Mouse (Mus musculus): ENCODE measurements around the gene Brk1. TPM values are rescaled to one million over a fixed set of nuclear protein-coding genes. Genes with fewer than 3 reads are reported as not detected.

Gene Brk1
- total RNA-seq, 1 experiment = 113 TPM

DNA sequence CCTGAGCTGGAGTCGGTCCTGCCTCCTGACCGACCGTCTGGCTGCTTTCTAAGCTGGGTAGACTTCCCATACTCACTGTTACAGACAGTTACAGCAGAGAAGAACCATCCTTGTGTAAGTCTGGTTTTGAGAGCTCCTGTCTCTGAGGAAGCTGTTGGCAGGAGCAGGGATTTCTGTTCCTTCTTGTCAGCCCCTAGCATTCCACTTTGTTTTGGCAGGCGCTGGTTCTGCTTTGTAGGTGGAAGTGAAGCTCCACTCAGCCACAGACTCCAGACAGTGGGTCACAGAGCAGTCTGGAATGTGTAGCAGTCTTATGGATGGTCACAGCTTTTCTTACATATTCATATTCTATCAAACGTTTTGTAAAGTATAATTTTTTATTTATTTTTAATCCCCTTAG lies 25.8 kb downstream of the Brk1 start:
- Histone ChIP-seq H3K27ac (ENCODE audit: insufficient read depth, low read depth, low read length, poor library complexity, severe bottlenecking) (no peak overlapping the region), H3K4me1 (ENCODE audit: control insufficient read depth in 2 of 2, insufficient read depth in 2 of 2, low read length in 2 of 2, poor library complexity in 1 of 2) (0 out of 4 replicates have a peak, but pooled peaks cover 0 to 2% of the 10 kb centered on the region in 2 experiments), H3K4me3 (ENCODE audit: insufficient read depth in 1 of 2, low read depth in 1 of 2, low read length in 2 of 2, poor library complexity in 1 of 2, severe bottlenecking in 1 of 2) (no peak overlapping the region), H3K36me3 (ENCODE audit: control insufficient read depth, insufficient read depth, low read length, poor library complexity, severe bottlenecking) (peaks cover 15% of the 10 kb centered on the region), H3K9me3 (ENCODE audit: control insufficient read depth, insufficient read depth, low read depth, low read length) (no peaks in the 10 kb centered on the region), H3K9ac (ENCODE audit: insufficient read depth, low read depth, low read length, poor library complexity, severe bottlenecking) (no peak overlapping the region)
- no peak for TF ChIP-seq HCFC1 (IDR thresholded peaks at IDR 0.05; ENCODE audit: borderline replicate concordance, insufficient read depth, low read length)
- TF ChIP-seq CHD2 (IDR thresholded peaks at IDR 0.05; ENCODE audit: low read depth, low read length) = no peak
- no peak for TF ChIP-seq ZNF384 (IDR thresholded peaks at IDR 0.05; ENCODE audit: low read depth, low read length)
- no peak for TF ChIP-seq ZC3H11A (IDR thresholded peaks at IDR 0.05; ENCODE audit: borderline replicate concordance, low read depth, low read length)
- TF ChIP-seq MAFK (IDR thresholded peaks at IDR 0.05; ENCODE audit: insufficient read depth, low read depth, low read length) = no peak
- DNase-seq (ENCODE audit: low read depth, low spot score) = no peak
- in situ Hi-C loops (cut with MboI; ENCODE audit: low sequenced_read_pairs in 2 of 2, unreplicated experiment in 2 of 2) = no loop called here

DNA sequence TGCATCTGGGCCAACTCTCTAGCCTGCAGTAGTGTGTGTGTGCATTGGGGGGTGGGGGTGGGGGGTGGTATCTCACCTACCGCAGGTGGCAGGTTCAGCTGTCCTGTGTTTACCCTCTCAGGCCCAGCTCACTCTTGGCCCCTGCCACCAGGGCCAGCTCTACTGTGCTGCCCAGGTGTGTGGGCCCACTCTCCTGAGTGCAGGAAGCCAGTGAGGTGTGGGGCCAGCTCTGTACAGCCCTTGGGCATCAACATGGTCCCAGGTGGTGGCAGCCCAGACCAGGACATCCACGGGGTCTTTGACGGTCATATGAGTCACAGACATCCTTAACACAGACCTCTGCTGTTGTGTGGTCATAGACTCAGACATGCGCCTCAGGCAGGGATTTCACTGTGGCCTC lies 28.3 kb downstream of the Brk1 start:
- H3K9me3 ChIP-seq (ENCODE audit: control insufficient read depth, insufficient read depth, low read depth, low read length) = no peaks in the 10 kb centered on the region
- H3K4me1 ChIP-seq (ENCODE audit: control insufficient read depth in 2 of 2, insufficient read depth in 2 of 2, low read length in 2 of 2, poor library complexity in 1 of 2) = 0 out of 4 replicates have a peak, but pooled peaks cover 0 to 2% of the 10 kb centered on the region in 2 experiments
- DNase-seq (ENCODE audit: low read depth, low spot score) = no peak
- H3K9ac ChIP-seq (ENCODE audit: insufficient read depth, low read depth, low read length, poor library complexity, severe bottlenecking) = no peak overlapping the region
- TF ChIP-seq HCFC1 (IDR thresholded peaks at IDR 0.05; ENCODE audit: borderline replicate concordance, insufficient read depth, low read length) = no peak
- no peak for TF ChIP-seq MAFK (IDR thresholded peaks at IDR 0.05; ENCODE audit: insufficient read depth, low read depth, low read length)
- no peak for TF ChIP-seq CHD2 (IDR thresholded peaks at IDR 0.05; ENCODE audit: low read depth, low read length)
- no peak for TF ChIP-seq ZNF384 (IDR thresholded peaks at IDR 0.05; ENCODE audit: low read depth, low read length)
- TF ChIP-seq ZC3H11A (IDR thresholded peaks at IDR 0.05; ENCODE audit: borderline replicate concordance, low read depth, low read length) = no peak
- H3K36me3 ChIP-seq (ENCODE audit: control insufficient read depth, insufficient read depth, low read length, poor library complexity, severe bottlenecking) = peaks cover 15% of the 10 kb centered on the region
- in situ Hi-C loops (cut with MboI; ENCODE audit: low sequenced_read_pairs in 2 of 2, unreplicated experiment in 2 of 2) = no loop called here
- H3K27ac ChIP-seq (ENCODE audit: insufficient read depth, low read depth, low read length, poor library complexity, severe bottlenecking) = no peak overlapping the region
- H3K4me3 ChIP-seq (ENCODE audit: insufficient read depth in 1 of 2, low read depth in 1 of 2, low read length in 2 of 2, poor library complexity in 1 of 2, severe bottlenecking in 1 of 2) = no peak overlapping the region

DNA sequence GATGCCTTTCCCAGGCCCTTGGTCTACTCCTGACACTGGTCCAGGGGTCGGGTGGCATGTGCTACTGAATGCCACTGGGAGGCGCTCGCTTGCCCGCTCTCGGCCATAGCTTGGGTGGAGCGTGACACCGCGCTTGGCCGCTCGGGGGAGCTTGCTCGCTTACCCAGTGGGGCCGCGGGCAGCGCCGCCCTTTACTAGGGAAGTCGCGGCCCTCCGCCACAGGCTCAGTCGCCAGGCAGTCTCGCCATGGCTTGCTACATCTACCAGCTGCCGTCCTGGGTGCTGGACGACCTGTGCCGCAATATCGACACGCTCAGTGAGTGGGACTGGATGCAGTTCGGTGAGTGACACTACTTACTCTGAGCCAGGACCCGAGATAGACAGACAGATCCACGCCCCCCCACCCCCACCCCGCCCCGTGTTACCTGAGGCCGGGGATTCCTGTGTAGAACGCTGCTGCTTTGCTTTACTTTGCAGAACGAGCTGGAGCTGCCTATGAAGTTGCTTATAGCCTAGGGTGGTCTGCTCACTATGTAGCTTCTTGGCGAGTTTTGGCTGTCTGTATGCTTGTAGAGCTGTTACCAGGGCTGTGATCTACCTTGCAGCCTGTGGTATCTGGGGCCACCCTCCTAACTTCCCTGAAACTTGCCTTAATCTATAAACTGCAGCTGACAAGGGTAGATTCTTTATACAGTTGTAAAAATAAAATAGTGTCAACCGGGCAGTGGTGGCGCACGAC lies 33.9 kb downstream of the Brk1 start, which contains the start of gene Irak2:
Gene Irak2, plus strand, starts transcription at position 166 of the 739 bp plus-strand sequence.
- no peaks in the 10 kb centered on the region for H3K9me3 ChIP-seq (ENCODE audit: control insufficient read depth, insufficient read depth, low read depth, low read length)
- H3K27ac ChIP-seq (ENCODE audit: insufficient read depth, low read depth, low read length, poor library complexity, severe bottlenecking) = no peak within 1 kb of the TSS
- in situ Hi-C loops (cut with MboI; ENCODE audit: low sequenced_read_pairs in 2 of 2, unreplicated experiment in 2 of 2) = loop anchor here in 1 of 2 experiments (5.0 kb wide), 1 partner anchor 44 kb away; no protein-coding TSS in a partner anchor
- H3K9ac ChIP-seq (ENCODE audit: insufficient read depth, low read depth, low read length, poor library complexity, severe bottlenecking) = peak within 1 kb of the TSS; percentile 60
- H3K4me3 ChIP-seq (ENCODE audit: insufficient read depth in 1 of 2, low read depth in 1 of 2, low read length in 2 of 2, poor library complexity in 1 of 2, severe bottlenecking in 1 of 2) = peak within 1 kb of the TSS; percentile 68 to 72
- peak; percentile 88 for DNase-seq (ENCODE audit: low read depth, low spot score)
- 0 out of 2 replicates have a peak, but pooled peaks have one; percentile 14 for TF ChIP-seq HCFC1 (IDR thresholded peaks at IDR 0.05; ENCODE audit: borderline replicate concordance, insufficient read depth, low read length)
- TF ChIP-seq ZNF384 (IDR thresholded peaks at IDR 0.05; ENCODE audit: low read depth, low read length) = peak; percentile 56; the same call in 1 of the 2 replicates
- TF ChIP-seq CHD2 (IDR thresholded peaks at IDR 0.05; ENCODE audit: low read depth, low read length) = no peak
- TF ChIP-seq MAFK (IDR thresholded peaks at IDR 0.05; ENCODE audit: insufficient read depth, low read depth, low read length) = 0 out of 2 replicates have a peak, but pooled peaks have one; percentile 9
- TF ChIP-seq ZC3H11A (IDR thresholded peaks at IDR 0.05; ENCODE audit: borderline replicate concordance, low read depth, low read length) = peak; percentile 65; the same call in 1 of the 2 replicates
- 0 out of 4 replicates have a peak, but pooled peaks cover 0 to 2% of the 10 kb centered on the region in 2 experiments for H3K4me1 ChIP-seq (ENCODE audit: control insufficient read depth in 2 of 2, insufficient read depth in 2 of 2, low read length in 2 of 2, poor library complexity in 1 of 2)
- no peaks in the 10 kb centered on the region for H3K36me3 ChIP-seq (ENCODE audit: control insufficient read depth, insufficient read depth, low read length, poor library complexity, severe bottlenecking)

DNA sequence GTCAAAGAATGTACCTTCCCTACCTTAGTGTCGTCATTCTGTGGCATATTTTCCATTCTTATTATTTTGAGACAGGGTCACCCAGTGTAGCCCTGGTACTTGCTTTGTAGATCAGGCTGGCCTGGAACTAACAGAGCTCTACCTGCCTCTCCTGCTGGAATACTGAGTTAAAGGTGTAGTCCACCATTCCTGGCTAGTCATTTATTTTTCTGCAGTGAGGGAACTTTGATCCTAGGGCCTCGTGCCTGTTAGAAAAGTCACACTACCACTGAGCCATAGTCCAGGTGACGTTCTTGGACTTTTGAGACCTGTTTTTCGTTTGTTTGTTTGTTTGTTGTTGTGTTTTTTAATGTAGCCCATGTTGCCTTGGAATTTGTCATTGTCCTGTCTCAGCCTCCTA lies 34.6 kb downstream of the Brk1 start:
- H3K9me3 ChIP-seq (ENCODE audit: control insufficient read depth, insufficient read depth, low read depth, low read length) = no peaks in the 10 kb centered on the region
- no peak for DNase-seq (ENCODE audit: low read depth, low spot score)
- no peak overlapping the region for H3K9ac ChIP-seq (ENCODE audit: insufficient read depth, low read depth, low read length, poor library complexity, severe bottlenecking)
- in situ Hi-C loops (cut with MboI; ENCODE audit: low sequenced_read_pairs in 2 of 2, unreplicated experiment in 2 of 2) = loop anchor here in 1 of 2 experiments (5.0 kb wide), 1 partner anchor 43 kb away; no protein-coding TSS in a partner anchor
- H3K4me1 ChIP-seq (ENCODE audit: control insufficient read depth in 2 of 2, insufficient read depth in 2 of 2, low read length in 2 of 2, poor library complexity in 1 of 2) = 0 out of 4 replicates have a peak, but pooled peaks cover 0 to 2% of the 10 kb centered on the region in 2 experiments
- H3K27ac ChIP-seq (ENCODE audit: insufficient read depth, low read depth, low read length, poor library complexity, severe bottlenecking) = no peak overlapping the region
- no peak for TF ChIP-seq HCFC1 (IDR thresholded peaks at IDR 0.05; ENCODE audit: borderline replicate concordance, insufficient read depth, low read length)
- TF ChIP-seq CHD2 (IDR thresholded peaks at IDR 0.05; ENCODE audit: low read depth, low read length) = no peak
- no peak for TF ChIP-seq ZC3H11A (IDR thresholded peaks at IDR 0.05; ENCODE audit: borderline replicate concordance, low read depth, low read length)
- TF ChIP-seq MAFK (IDR thresholded peaks at IDR 0.05; ENCODE audit: insufficient read depth, low read depth, low read length) = no peak
- no peak for TF ChIP-seq ZNF384 (IDR thresholded peaks at IDR 0.05; ENCODE audit: low read depth, low read length)
- no peak overlapping the region for H3K4me3 ChIP-seq (ENCODE audit: insufficient read depth in 1 of 2, low read depth in 1 of 2, low read length in 2 of 2, poor library complexity in 1 of 2, severe bottlenecking in 1 of 2)
- H3K36me3 ChIP-seq (ENCODE audit: control insufficient read depth, insufficient read depth, low read length, poor library complexity, severe bottlenecking) = no peaks in the 10 kb centered on the region

Data from ES-E14 (cell line).